Mouse (Mus musculus): ENCODE results near the gene Fpgs.
A peak's percentile ranks its signal among the peaks of the same experiment; 100 is the strongest.

Gene Fpgs

DNA sequence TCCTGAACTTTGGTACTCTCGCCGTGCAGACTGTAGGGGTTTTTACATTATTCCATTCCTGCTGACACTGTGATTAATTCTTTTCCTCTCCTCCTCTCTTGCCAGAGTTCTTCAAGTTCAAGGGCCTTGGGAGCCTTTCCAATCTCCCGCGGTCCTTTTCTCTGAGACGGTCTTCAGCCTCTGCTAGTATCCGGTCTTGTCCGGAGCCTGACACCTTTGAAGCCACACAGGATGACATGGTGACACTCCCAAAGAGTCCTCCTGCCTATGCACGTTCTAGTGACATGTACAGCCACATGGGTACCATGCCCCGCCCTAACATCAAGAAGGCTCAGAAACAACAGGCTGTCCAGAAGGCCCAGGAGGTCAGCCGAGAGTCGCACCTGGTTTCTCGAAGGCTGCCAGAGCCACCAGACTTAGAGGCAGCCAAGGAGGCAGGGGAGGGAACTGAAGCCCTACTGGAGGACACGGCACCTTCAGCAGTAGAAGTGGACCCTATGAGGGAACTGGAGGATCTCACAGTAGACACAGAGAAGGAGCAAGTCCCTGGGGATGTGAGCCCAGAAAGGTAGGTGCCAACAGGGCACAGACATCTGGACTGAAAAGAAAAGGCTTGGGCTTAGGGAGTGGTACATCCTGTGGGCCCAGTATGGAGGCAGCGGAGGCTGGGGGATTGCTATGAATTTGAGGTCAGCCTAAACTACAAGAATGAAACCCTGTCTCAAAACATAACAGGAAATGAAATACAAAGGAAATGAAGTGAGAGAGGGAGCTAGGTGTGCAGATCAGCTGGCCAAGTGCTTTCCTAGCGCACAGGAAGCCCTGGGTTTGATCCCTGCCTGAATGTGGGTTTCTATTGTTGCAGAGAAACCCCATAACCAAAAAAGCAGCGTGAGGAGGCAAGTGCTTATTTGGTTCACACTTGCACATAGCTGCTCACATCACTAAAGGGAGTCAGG, 21.2 kb upstream of the Fpgs start:
- no peak for DNase-seq (ENCODE audit: low spot score in 2 of 2)

DNA sequence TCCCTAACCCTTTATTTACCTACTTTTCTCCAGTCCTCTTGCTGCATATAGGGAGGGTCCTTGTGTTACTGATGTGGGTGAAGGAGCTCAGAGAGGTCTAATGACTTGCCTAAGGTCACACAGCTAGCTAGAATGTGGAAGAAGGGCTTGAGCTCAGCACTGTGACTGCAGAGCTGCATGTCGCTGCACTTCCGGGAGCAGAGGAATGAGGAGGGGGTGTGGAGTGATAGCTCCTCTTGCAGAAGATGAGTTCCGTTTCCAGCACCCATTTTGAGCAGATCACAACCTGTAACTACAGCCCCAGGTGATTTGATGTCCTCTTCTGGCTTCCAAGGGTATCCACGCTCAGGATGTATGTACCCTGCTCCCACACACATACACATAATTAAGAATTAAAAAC, 20.2 kb upstream of the Fpgs start:
- DNase-seq (ENCODE audit: low spot score in 2 of 2): no peak

DNA sequence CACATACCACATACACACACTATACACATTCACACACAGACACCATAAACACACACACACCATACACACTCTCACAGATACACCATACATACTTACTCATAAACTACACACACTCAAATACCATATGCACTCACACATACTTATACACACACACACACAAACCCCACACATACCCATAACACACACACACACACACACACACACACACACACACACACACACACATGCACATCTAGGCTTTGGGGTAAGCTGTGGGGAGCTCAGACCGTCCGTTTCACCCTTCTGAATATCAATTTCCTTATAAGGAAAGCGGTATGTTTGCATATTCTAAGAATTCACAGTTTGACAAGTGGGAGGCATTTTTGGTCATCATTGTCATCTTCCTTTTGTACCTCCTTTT, 18.6 kb upstream of the Fpgs start:
- DNase-seq (ENCODE audit: low spot score in 2 of 2): no peak

DNA sequence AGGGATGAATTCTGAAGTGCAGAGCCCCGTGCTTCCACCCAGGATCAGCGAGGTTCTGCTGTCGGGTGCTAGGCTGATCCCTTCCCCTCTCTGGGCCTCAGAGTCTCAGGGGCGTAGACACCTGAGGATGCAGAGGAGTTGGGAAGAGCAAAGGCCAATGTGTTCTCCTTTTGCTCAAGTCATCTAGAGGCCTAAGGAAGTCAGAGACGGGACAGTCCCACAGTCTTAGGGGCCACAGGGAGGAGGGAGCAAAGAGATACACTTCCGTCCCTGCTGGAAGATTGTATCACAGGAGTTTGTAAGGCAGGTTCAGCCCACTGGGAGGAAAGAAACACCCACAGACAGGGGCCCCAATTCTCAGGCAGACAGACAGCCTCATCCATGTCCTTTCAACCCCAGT, 18.1 kb upstream of the Fpgs start:
- no peak for DNase-seq (ENCODE audit: low spot score in 2 of 2)

- no peak for DNase-seq (ENCODE audit: low spot score in 2 of 2)
Observed at GRCm38 (mm10) chr2:32720681-32721229, 16.8 kb upstream of the Fpgs start, which contains the start of gene Sh2d3c. Sh2d3c (plus strand) TSS chr2:32721055.

DNA sequence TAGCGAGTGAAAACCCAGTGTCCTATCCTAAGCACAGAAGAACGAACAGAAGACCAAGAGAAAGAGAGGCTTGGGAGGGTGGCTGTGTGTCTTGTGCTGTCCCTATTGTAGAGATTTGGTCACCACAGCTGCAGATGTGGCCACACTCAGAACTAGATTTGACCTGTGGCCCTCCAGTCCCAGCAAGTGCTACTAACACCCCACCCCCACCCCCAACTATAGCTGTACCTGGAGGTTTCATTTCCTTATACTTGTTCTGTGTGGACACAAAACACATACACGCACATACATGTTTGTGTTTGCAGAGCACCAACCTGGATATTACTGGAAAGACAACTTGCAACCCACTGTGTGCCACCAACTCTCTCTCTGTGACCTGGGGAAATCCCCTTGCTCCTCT, 16.1 kb upstream of the Fpgs start:
- no peak for DNase-seq (ENCODE audit: low spot score in 2 of 2)

DNA sequence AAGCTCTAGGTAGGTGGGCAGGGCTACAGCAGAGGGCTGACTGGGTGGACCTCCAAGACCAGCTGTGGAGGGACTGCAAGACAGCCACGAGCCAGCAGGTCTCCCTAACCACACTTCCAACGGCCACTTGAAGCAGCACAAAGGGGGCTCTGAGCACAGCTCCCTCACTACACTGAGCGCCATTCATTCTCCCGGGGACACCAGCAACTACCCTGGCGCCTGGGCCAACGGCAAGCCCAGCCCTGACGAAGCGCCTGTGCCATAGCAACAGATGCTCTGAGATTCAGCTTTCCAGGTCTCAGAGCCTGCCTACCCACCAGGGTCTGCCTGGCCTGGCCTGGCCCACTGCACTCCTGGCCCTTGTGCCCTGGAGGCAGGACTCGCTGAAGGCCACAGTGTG, 14.8 kb upstream of the Fpgs start:
- DNase-seq (ENCODE audit: low spot score in 2 of 2): no peak

DNA sequence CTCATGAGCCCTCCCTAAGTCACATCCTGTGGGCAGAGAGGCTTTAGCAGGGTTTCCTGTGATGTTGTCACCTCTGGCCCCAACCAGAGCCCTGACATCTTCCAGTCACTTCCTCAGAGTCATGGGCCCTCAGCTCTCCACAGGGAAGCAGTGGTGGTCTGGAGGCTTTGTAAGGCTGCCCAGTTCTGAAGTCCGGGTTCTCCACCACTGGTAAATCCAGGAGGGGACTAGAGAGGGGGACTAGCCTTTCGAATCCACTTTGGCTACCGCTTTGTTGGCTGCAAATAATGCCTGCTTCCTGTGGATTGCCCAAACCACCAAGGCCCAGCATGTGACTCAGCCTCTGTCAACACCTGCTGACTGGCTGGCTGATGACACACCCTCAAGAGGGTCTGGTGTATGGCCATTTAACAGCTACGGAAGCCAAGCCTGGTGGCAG, 11.1 kb upstream of the Fpgs start:
- no peak for DNase-seq (ENCODE audit: low spot score in 2 of 2)

GRCm38 (mm10) chr2:32714117-32714986, 10.4 kb upstream of the Fpgs start:
- no peak for DNase-seq (ENCODE audit: low spot score in 2 of 2)

DNA sequence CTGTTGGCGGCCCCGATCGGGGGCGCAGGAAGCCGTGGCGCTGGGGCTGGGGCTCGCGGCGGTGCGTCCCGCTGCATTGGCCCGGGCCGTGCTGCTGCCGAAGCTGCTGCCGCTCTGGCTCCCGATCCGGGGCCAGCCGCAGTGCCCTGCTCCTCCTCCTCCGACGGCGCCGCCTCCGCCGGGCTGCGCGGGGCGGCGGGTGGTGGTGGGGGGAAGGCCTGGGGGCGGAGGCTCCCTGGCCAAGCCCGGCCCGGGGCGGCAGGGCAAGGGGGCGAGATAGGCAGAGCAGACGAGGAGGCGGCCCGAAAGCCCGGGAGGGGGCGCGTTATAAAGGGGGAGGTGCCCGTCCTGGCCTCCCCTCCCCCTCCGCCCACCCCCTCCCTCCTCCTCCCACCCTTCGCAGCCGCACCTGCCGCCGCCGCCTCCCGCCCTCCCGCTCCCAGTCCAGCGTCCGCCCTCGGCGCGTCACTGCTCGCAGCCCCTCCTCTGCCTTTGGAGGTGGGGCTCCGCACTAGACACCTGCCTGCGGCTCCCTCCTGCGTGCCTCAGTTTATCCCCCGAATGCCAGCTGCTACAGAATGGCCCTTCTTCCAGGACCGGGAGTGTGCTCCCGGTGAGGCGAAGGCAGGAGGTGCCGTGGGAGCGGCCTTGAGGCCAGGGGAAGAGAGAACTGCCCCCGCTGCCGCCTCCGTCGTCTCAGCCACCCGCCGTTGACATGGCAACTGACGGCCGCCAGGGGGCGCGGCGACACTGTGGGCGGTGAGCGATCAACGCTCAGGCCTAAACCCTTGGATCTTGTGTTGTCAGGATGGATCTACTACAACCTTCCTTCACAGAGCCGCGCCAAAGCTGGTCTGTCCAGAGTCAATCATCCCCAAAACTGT, 9.2 kb upstream of the Fpgs start, which contains the start of gene Cdk9:
Gene Cdk9 (minus strand): TSS at position 143 of the 884 bp plus-strand sequence.
- peak; percentile 92 to 93 for DNase-seq (ENCODE audit: low spot score in 2 of 2)

GRCm38 (mm10) chr2:32712586-32712933, 8.6 kb upstream of the Fpgs start:
- DNase-seq (ENCODE audit: low spot score in 2 of 2): peak; percentile 95

- DNase-seq (ENCODE audit: low spot score in 2 of 2): peak; percentile 74 to 77
Observed at GRCm38 (mm10) chr2:32712108-32712551, 8.2 kb upstream of the Fpgs start.

GRCm38 (mm10) chr2:32711301-32712056, 7.5 kb upstream of the Fpgs start:
- no peak for DNase-seq (ENCODE audit: low spot score in 2 of 2)

GRCm38 (mm10) chr2:32710425-32710824, 6.5 kb upstream of the Fpgs start:
- no peak for DNase-seq (ENCODE audit: low spot score in 2 of 2)

GRCm38 (mm10) chr2:32709521-32710137, 5.7 kb upstream of the Fpgs start:
- no peak for DNase-seq (ENCODE audit: low spot score in 2 of 2)

DNA sequence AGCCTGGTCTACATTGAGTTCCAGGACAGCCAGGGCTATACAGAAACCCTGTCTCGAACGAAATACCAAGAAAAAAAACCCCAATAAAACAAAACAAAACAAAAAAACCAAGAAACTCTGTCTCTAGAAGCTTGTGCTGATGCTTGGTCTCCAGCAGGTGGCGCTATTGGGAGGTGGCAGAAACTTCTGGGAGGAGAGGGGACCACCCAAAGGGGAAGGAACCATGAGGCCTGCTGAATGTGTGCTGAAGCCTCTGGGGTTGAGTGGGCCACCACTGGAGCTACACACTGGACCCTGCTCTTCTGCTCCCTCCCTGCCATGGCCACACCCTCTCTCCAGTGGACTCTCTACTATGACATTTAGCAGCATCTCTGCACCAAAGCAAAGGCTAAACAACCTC, 4.7 kb upstream of the Fpgs start:
- DNase-seq (ENCODE audit: low spot score in 2 of 2): peak in 1 of 2 experiments; percentile 80

GRCm38 (mm10) chr2:32706971-32707370, 3.0 kb upstream of the Fpgs start:
- no peak for DNase-seq (ENCODE audit: low spot score in 2 of 2)

- DNase-seq (ENCODE audit: low spot score in 2 of 2): no peak
Observed at GRCm38 (mm10) chr2:32705018-32705417, 1.1 kb upstream of the Fpgs start.

DNA sequence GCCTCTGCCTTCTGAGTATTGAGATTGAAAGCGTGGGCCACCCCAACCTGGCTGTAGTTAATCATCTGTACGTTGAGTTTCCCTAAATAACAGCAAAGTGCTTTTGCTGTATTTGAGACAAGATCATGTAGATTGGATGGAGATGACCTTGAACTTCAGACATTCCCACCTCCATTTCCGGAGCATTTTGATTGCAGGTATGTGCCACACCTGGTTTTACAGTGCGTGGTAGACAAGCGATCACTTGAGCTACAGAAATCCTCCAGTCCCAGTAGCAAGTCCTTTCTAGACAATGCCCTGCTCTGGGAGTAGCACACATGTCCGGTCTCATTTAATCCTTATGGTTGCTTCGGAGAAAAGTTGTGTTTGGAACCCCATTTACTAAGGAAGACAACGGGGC, 899 bp downstream of the Fpgs start:
- no peak for DNase-seq (ENCODE audit: low spot score in 2 of 2)
